Mouse (Mus musculus) inflammation-experienced regulatory T-cells, adult 6 months (primary cell): ENCODE results near the gene Astn1. TPM values are rescaled to one million over a fixed set of nuclear protein-coding genes. Genes with fewer than 3 reads are reported as not detected.

ENCODE experiments used
- ATAC-seq: one replicate; pipeline ENCODE4 v1.8.0; 2017
- polyA plus RNA-seq, 3 experiments: library from polyadenylated mRNA; unstranded; fragments of 100-300 nt; shearing (Covaris generic); gene quantifications; one replicate each; pipeline ENCODE4 v1.2.1; 2017

The Astn1 gene
- polyA plus RNA-seq, 3 experiments from 2014 or later = not detected

- ATAC-seq = no peak
Measured at GRCm38 (mm10) chr1:158545095-158545494, 183.0 kb downstream of the Astn1 start.

GRCm38 (mm10) chr1:158546513-158546912 lies 184.4 kb downstream of the Astn1 start:
- ATAC-seq = no peak

- no peak for ATAC-seq
Measured at GRCm38 (mm10) chr1:158547592-158548211, 185.6 kb downstream of the Astn1 start.

DNA sequence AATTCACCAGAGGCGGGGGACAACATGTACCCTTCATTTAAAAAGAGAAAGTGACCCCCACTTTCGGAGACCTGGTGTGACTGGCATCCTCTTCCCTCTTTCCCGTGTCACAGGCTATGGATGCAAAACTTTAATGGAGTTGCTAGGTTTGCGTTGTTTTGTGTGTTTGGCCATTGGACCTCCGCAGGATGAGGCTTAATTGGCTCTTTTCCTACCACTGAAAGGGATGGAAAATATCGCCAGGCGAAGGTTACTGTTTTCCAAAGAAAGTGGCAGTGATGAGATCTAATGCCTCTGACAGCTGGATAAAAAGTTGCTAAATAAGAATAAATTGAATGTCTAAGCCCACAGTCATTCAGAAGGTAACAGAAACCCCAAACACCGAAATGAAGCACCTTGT lies 186.2 kb downstream of the Astn1 start:
- no peak for ATAC-seq

DNA sequence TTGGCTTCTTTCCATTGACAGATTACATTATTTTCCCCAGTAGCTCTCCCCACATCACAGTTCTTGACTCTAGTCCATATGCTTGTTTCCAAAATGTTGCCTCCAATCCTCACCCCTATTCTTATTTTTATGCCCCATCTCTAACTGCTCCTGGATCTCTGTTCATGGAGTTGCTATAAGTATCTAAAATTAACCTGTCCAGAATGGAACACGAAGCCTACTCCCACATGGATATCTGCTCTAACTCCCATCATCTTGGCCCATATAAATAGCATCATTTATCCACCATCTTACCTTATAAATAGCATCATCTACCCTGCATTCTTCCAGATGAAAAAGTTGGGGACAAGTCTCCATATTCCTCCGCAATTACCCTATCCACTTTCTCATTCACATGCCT lies 187.5 kb downstream of the Astn1 start:
- no peak for ATAC-seq

DNA sequence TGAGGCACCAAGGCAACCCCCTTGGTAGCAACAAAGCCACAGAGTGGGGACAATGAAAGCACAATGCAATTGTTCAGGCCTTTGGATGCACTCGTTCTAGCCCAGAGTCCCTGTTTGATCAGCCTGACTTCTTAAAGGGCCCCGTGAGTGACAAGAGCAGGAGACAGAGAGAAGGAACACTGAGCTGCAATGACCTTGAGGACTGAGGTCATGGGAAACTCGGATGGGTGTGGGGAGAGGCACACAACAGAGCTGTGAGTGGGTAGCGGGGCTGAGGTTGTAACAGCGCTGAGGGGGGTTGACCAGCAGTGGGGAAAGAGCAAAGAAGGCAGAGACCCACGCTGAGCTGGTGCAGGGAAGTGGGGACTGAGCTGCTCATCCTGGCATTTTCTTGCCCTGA lies 189.9 kb downstream of the Astn1 start:
- no peak for ATAC-seq

- ATAC-seq = no peak
Measured at GRCm38 (mm10) chr1:158553341-158553740, 191.3 kb downstream of the Astn1 start.

DNA sequence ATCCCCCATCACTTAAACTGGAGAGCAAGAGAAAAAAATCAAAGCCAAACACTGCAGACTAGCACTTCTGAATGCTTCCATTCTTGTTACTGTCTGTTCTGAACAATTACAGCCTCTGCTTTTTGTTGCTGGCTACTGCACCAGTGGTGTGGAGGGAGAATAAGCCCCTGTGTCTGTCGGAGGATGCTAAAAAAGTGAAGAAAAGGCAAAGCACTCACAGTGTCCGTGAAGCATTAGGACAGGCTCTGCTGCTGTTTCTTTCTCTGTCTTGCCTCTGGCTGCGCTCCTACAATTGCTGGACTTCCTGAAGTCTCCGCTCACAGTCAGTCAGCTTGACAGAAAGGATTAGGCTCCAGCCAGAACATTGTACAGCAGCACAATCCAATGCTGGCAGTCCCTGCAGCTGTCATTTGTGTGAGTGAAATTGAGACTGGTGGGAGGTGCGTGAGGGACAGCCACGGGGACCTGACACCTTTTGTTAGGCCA lies 192.0 kb downstream of the Astn1 start:
- ATAC-seq = no peak

DNA sequence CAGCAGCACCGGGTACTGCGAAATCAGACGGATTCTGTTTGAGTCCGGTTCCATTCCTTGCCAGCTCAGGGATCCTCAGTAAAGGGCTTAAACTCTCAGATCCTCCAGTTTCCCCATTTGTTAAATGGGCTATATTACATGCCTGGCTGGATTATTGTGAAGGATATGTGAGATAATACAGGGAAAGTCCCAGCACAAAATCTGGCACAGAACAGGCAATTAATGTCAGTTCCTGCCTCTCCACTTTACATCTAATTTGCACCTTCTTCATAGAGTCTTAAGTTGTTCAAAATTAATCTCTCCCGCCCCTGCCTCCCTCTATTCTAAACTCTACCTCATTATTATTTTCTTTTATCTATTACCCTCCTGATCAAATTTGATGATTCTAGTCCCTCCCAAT lies 211.1 kb downstream of the Astn1 start:
- no peak for ATAC-seq

DNA sequence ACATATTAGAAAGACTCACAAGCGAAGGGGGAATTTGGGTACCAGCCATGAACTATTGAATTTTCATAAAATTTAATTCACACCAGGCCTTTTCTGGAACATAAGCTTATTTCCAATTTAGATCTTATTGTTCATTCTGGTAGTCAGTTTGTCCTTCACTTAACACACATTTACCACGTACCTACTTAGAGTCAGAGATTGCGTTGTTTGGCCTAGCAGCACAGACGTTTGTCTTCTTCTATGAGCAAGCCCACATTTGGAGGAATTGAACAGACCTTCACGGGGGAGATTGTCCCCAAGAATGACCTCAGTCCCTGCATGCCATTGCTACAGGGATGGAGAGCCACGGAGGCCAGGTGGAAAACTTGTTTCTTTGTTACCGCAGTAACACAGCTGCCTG lies 211.5 kb downstream of the Astn1 start:
- no peak for ATAC-seq

- ATAC-seq = no peak
Measured at GRCm38 (mm10) chr1:158575997-158576396, 213.9 kb downstream of the Astn1 start.

DNA sequence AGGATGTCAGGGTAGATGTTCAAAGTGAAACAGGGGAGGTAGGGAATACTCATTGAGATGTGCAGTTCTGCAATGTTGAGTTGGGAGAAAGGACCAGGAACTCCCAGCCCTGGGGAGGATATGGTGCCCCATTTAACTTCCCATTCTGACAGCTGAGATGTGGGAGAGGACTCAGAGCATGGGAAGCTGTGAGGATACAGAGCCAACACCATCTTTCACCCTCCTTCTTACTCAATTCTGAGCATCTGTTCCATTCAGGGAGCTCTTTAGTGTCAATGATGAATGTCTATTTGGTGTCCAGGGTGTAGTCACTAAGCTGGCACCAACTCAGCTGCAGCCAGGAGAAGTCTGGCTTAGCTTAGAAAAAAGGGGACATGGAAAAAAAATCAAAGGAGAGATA lies 219.7 kb downstream of the Astn1 start:
- no peak for ATAC-seq

DNA sequence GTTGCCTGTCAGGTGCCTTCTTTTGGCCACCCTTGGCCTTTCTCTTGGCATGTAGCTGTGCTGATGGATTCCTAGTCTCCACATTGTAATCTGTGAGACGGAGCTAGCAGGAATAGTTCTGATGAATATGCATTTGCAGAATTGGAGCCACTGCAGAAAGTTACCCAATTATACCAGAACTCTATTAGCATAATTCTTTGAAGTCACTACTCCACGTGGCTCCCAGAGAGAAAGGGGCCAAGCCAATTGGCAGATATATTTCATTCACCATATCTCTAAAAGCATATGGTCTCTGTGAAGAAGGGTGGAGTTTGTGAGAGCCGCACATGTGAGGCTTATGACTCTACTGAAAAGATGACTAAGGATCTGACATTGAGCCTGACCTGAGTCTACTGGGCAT lies 226.8 kb downstream of the Astn1 start:
- ATAC-seq = no peak

GRCm38 (mm10) chr1:158596726-158597448 lies 234.8 kb downstream of the Astn1 start:
- no peak for ATAC-seq

DNA sequence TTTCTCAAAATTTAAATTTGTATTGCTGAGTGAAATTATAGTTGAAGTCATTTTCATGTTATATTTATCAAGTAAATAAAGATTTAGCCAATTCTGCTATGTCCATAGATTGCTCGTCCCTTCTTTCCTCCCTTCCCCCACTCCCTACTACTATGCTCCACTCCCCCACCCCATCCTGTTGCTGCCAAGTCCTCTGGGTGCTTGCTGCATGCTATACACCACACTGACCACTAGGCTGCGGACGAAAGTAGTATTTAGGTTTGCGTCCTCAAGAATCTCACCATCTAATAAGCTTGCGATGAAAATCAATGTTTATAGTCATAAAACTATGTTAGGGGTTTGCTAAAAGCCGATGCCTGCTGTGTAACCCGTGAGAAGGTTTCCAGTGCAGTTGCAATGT lies 235.9 kb downstream of the Astn1 start:
- no peak for ATAC-seq

- no peak for ATAC-seq
Measured at GRCm38 (mm10) chr1:158599435-158599834, 237.4 kb downstream of the Astn1 start.

DNA sequence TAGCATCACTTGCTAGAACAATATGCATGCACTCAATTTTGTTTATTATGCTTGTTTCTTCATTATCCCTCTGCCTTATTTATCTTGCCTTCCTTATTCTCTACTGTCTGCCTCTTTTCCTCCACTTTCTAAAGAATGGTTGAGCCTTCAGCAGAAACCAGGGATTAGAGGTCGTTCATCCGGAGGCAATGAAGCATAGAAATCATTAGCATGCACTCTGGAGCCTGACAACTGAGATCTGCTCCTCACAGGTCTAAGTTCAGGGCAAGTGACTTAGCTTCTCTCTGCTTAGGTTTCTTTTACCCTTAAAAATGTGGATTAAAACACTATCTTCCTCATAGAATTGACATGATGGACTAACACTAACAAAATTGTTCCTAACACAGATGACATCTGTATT lies 241.0 kb downstream of the Astn1 start:
- ATAC-seq = no peak

GRCm38 (mm10) chr1:158604149-158604548 lies 242.1 kb downstream of the Astn1 start:
- ATAC-seq = no peak

- ATAC-seq = no peak
Measured at GRCm38 (mm10) chr1:158605597-158605996, 243.5 kb downstream of the Astn1 start.

DNA sequence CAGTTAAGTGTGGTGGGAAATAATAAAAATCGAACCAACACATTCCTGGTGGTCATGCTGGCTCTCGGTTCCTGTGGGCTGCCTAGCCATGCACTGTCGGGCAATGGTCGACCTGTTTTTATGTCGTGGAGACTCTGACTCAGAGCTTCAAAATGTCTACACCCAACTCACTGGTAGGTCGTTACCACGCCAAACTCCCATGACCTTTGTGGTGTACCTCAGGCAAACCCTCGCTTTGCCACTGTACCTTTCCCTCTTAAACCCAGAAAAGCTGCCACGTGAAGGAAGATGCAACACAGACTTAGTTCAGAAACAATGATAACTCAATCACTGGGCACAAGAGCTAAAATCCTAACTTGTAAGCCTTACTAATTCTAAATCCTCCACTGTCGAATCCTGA lies 244.3 kb downstream of the Astn1 start:
- ATAC-seq = no peak

DNA sequence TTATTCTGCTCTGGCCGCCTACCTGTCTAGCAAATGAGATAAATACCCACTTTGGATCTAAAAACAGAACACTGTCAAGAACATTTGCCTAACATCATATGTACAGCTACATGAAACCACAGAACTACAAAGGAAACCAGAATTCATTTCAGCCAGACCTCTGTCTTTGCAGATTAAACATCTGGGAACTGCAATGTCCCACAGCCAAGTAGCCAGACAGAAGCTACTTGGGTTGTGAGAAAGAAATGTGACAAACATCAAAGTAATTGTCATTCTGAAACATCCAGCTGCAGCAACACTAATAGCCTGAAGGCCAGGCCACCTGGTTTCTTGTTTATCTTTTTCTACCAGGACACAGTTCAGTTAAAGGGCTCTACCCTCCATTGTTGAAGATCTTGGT lies 245.1 kb downstream of the Astn1 start:
- no peak for ATAC-seq

DNA sequence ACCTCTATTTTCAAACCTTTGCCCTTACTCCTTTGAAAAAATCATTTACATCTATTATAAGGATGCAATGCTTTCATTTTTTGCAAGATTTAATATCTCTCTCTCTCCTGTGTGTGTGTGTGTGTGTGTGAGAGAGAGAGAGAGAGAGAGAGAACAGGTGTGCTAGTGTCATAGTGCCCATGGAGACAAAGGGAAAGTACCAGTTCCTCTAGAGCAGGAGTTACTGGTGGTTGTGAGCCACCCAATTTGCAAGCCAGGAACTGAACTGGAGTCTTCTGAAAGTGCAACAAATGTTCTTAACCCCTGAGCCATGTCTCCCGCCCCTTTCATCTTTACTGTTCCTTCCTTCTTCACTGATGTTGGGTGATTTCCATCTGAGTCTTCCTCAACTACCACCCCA lies 253.1 kb downstream of the Astn1 start:
- ATAC-seq = no peak

DNA sequence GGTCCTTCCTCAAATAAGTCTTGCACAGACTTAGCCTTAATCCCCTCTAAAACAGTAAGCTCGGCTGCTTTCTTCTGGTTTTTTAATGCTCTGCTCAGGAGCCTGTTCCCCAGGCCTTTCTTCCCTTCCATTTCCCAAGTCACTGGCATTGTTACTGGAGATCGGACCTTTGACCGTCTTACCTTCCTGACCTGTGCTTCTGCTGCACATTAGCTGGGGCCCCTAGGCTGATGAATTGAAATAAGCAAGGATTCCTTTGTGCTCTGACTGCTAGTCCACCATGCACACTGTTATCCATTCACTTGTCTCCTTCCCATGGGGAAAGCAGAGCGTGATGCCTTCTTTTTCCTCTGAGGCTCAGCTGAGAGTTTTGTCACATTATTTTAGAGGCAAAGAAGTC lies 255.9 kb downstream of the Astn1 start:
- no peak for ATAC-seq

- ATAC-seq = no peak
Measured at GRCm38 (mm10) chr1:158632935-158633334, 270.9 kb downstream of the Astn1 start.

DNA sequence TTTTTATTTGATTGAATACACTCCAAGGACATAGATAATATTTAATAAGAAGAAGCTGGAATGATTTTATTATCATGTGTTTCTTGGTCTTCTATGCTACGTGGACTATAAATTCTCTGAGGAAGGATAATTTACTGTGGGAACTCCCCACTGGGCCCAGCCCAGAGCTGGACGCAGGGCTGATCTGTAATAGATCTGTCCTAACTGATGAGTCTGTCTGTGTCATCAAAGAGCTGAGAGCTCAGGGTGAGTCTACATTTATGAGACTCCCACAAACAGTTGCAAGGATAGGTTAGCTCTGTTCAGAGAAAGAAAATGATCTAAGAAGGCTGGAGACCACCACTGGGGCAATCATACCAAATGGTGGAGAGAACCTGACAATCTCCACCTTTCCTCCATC lies 271.4 kb downstream of the Astn1 start:
- ATAC-seq = no peak
